Mouse (Mus musculus) MEL (cell line): ENCODE measurements at regions not wholly inside any gene's neighbourhood (a gene's known extent, or its start where the extent isn't known, plus 50 kb on each side); places are given as distances from the start of the nearest gene placed in this dataset.

Experiments used
- DNase-seq: peaks from one replicate; pipeline ENCODE4 v3.0.0; 2011; ENCODE audit warnings: low read depth, low spot score
- H3K27ac ChIP-seq: 2 replicates; pipeline ENCODE4 v1.5.1; 2012; ENCODE audit warnings: low read depth, mild to moderate bottlenecking, control low read depth, low read length, moderate library complexity; ENCODE audit not compliant: control insufficient read depth
- H3K27me3 ChIP-seq, 2 experiments: fragments of 150-350 bp in 1 of 2; sonication (generic) in 1 of 2; 2 replicates each; pipeline ENCODE4 v1.6.1; 2012; ENCODE audit warnings: low read length in 2 of 2, mild to moderate bottlenecking in 2 of 2, improper control_type of control experiment in 1 of 2, moderate library complexity in 1 of 2; ENCODE audit not compliant: insufficient read depth in 2 of 2, control insufficient read depth in 1 of 2
- H3K36me3 ChIP-seq, 2 experiments: 2 replicates each; pipeline ENCODE4 v1.6.1; 2012 to 2014; ENCODE audit warnings: low read length in 2 of 2, improper control_type of control experiment in 1 of 2, inconsistent platforms in 1 of 2, mild to moderate bottlenecking in 1 of 2; ENCODE audit not compliant: insufficient read depth in 2 of 2, control insufficient read depth in 1 of 2
- H3K4me1 ChIP-seq, 2 experiments: fragments of 150-350 bp in 1 of 2; sonication (generic) in 1 of 2; 2 replicates each; pipeline ENCODE4 v1.6.1; 2012; ENCODE audit warnings: low read length in 2 of 2, improper control_type of control experiment in 1 of 2, mild to moderate bottlenecking in 1 of 2; ENCODE audit not compliant: insufficient read depth in 2 of 2, control insufficient read depth in 1 of 2
- H3K4me3 ChIP-seq, 2 experiments: fragments of 150-350 bp in 1 of 2; sonication (generic) in 1 of 2; 2 replicates each; pipeline ENCODE4 v1.5.1; 2012; ENCODE audit warnings: low read depth in 2 of 2, low read length in 2 of 2, mild to moderate bottlenecking in 2 of 2, moderate library complexity in 2 of 2, control low read depth in 1 of 2, improper control_type of control experiment in 1 of 2; ENCODE audit not compliant: control insufficient read depth in 1 of 2, insufficient read depth in 1 of 2
- H3K79me2 ChIP-seq: 2 replicates; pipeline ENCODE4 v1.6.1; 2012; ENCODE audit warnings: mild to moderate bottlenecking, low read length, moderate library complexity; ENCODE audit not compliant: control insufficient read depth, poor library complexity, insufficient read depth
- H3K9ac ChIP-seq: 2 replicates; pipeline ENCODE4 v1.6.1; 2012; ENCODE audit warnings: low read depth, mild to moderate bottlenecking, control low read depth, low read length, moderate library complexity; ENCODE audit not compliant: control insufficient read depth, poor library complexity, severe bottlenecking
- H3K9me3 ChIP-seq: fragments of 150-350 bp; sonication (generic); replicated peaks from 2 replicates; pipeline ENCODE4 v1.6.1; 2012; ENCODE audit warnings: mild to moderate bottlenecking, low read length, improper control_type of control experiment, moderate library complexity; ENCODE audit not compliant: insufficient read depth
- E2F4 ChIP-seq: IDR thresholded peaks from 2 replicates; pipeline ENCODE4 v1.6.1; 2011; ENCODE audit warnings: low read depth, low read length, improper control_type of control experiment, borderline replicate concordance
- ELF1 ChIP-seq: IDR thresholded peaks from 2 replicates; pipeline ENCODE4 v1.6.1; 2014; ENCODE audit warnings: low read depth, mild to moderate bottlenecking, inconsistent platforms, low read length, improper control_type of control experiment, moderate library complexity
- EP300 ChIP-seq, 2 experiments: IDR thresholded peaks; 2 replicates each; pipeline ENCODE4 v1.6.1; 2011; ENCODE audit warnings: improper control_type of control experiment in 2 of 2, low read length in 2 of 2, low read depth in 1 of 2, mild to moderate bottlenecking in 1 of 2
- GABPA ChIP-seq: IDR thresholded peaks from 2 replicates; pipeline ENCODE4 v1.6.1; 2012; ENCODE audit warnings: low read depth, mild to moderate bottlenecking, inconsistent platforms, low read length, improper control_type of control experiment, moderate library complexity
- HCFC1 ChIP-seq: IDR thresholded peaks from 2 replicates; pipeline ENCODE4 v1.6.1; 2012; ENCODE audit warnings: low read depth, mild to moderate bottlenecking, inconsistent platforms, low read length, improper control_type of control experiment, moderate library complexity
- MAZ ChIP-seq: IDR thresholded peaks from 2 replicates; pipeline ENCODE4 v1.6.1; 2012; ENCODE audit warnings: low read depth, mild to moderate bottlenecking, inconsistent platforms, low read length, improper control_type of control experiment
- MXI1 ChIP-seq: IDR thresholded peaks from 2 replicates; pipeline ENCODE4 v1.6.1; 2011; ENCODE audit warnings: mild to moderate bottlenecking, low read depth, low read length, improper control_type of control experiment
- MYC ChIP-seq: IDR thresholded peaks from 2 replicates; pipeline ENCODE4 v1.6.1; 2011; ENCODE audit warnings: low read depth, mild to moderate bottlenecking, low read length, improper control_type of control experiment, moderate library complexity
- NELFE ChIP-seq: IDR thresholded peaks from 2 replicates; pipeline ENCODE4 v1.6.1; 2011; ENCODE audit warnings: low read depth, low read length, improper control_type of control experiment
- NRF1 ChIP-seq: IDR thresholded peaks from 2 replicates; pipeline ENCODE4 v1.6.1; 2014; ENCODE audit warnings: low read depth, mild to moderate bottlenecking, inconsistent platforms, low read length, improper control_type of control experiment, moderate library complexity; ENCODE audit not compliant: poor library complexity, insufficient read depth, severe bottlenecking
- POLR2A ChIP-seq, 2 experiments: IDR thresholded peaks; 2 replicates each; pipeline ENCODE4 v1.6.1; 2011 to 2012; ENCODE audit warnings: low read length in 2 of 2, mild to moderate bottlenecking in 2 of 2, control low read depth in 1 of 2, improper control_type of control experiment in 1 of 2, low read depth in 1 of 2, moderate library complexity in 1 of 2; ENCODE audit not compliant: control insufficient read depth in 1 of 2, insufficient read depth in 1 of 2, poor library complexity in 1 of 2
- POLR2AphosphoS2 ChIP-seq: IDR thresholded peaks from 2 replicates; pipeline ENCODE4 v1.6.1; 2011; ENCODE audit warnings: low read length, improper control_type of control experiment
- POLR2AphosphoS5 ChIP-seq: IDR thresholded peaks from 2 replicates; pipeline ENCODE4 v1.6.1; 2012; ENCODE audit warnings: low read depth, borderline replicate concordance, mild to moderate bottlenecking, inconsistent platforms, low read length, moderate library complexity, mixed read lengths
- SMC3 ChIP-seq: IDR thresholded peaks from 2 replicates; pipeline ENCODE4 v1.6.1; 2011; ENCODE audit warnings: low read depth, low read length, improper control_type of control experiment
- TAL1 ChIP-seq: IDR thresholded peaks from 2 replicates; pipeline ENCODE4 v1.6.1; 2012; ENCODE audit warnings: mild to moderate bottlenecking, inconsistent platforms, low read length, moderate library complexity, mixed read lengths
- TBP ChIP-seq: IDR thresholded peaks from 2 replicates; pipeline ENCODE4 v1.8.0; 2011; ENCODE audit warnings: low read depth, low read length, improper control_type of control experiment
- USF2 ChIP-seq, 2 experiments: IDR thresholded peaks; 2 replicates each; pipeline ENCODE4 v1.6.1; 2011 to 2012; ENCODE audit warnings: improper control_type of control experiment in 2 of 2, low read length in 2 of 2, borderline replicate concordance in 1 of 2, inconsistent platforms in 1 of 2, low read depth in 1 of 2, mild to moderate bottlenecking in 1 of 2; ENCODE audit not compliant: insufficient read depth in 1 of 2
- ZC3H11A ChIP-seq: IDR thresholded peaks from 2 replicates; pipeline ENCODE4 v1.6.1; 2012; ENCODE audit warnings: low read depth, mild to moderate bottlenecking, inconsistent platforms, low read length, improper control_type of control experiment
- ZKSCAN1 ChIP-seq: IDR thresholded peaks from 2 replicates; pipeline ENCODE4 v1.6.1; 2012; ENCODE audit warnings: low read depth, mild to moderate bottlenecking, inconsistent platforms, low read length, improper control_type of control experiment, moderate library complexity
- ZMIZ1 ChIP-seq: IDR thresholded peaks from 2 replicates; pipeline ENCODE4 v1.6.1; 2012; ENCODE audit warnings: low read depth, mild to moderate bottlenecking, inconsistent platforms, low read length, improper control_type of control experiment, moderate library complexity

- no peak for DNase-seq
- Histone ChIP-seq H3K4me3 (no peak overlapping the region), H3K27me3 (no peaks in the 10 kb centered on the region), H3K9me3 (no peaks in the 10 kb centered on the region), H3K9ac (no peak overlapping the region), H3K27ac (no peak overlapping the region), H3K79me2 (no peaks in the 10 kb centered on the region), H3K4me1 (no peaks in the 10 kb centered on the region), H3K36me3 (no peaks in the 10 kb centered on the region)
- TF ChIP-seq SMC3 (no peak), MYC (no peak), POLR2AphosphoS2 (no peak), MAZ (no peak), TAL1 (no peak), EP300 (IDR thresholded peaks at IDR 0.05; ENCODE audit: low read depth in 1 of 2, low read length in 2 of 2) (no peak), MXI1 (no peak), HCFC1 (no peak), E2F4 (no peak), GABPA (no peak), ELF1 (no peak), NRF1 (no peak), USF2 (IDR thresholded peaks at IDR 0.05; ENCODE audit: borderline replicate concordance in 1 of 2, insufficient read depth in 1 of 2, low read depth in 1 of 2, low read length in 2 of 2) (no peak), ZMIZ1 (no peak), TBP (no peak), NELFE (no peak), POLR2A (IDR thresholded peaks at IDR 0.05; ENCODE audit: control insufficient read depth in 1 of 2, insufficient read depth in 1 of 2, low read depth in 1 of 2, low read length in 2 of 2, poor library complexity in 1 of 2) (no peak), POLR2AphosphoS5 (no peak), ZKSCAN1 (no peak), ZC3H11A (no peak)
Observed at GRCm38 (mm10) chr12:11037951-11038350, 112.9 kb downstream of the Kcns3 start.
